Mouse (Mus musculus) megakaryocyte-erythroid progenitor cell, adult 5-6 weeks (primary cell): ENCODE data around the gene Dlx2. TPM values are rescaled to one million over a fixed set of nuclear protein-coding genes. Genes with fewer than 3 reads are reported as not detected.

ENCODE experiments used
- ATAC-seq: replicated peaks from 2 replicates; pipeline ENCODE4 v1.8.0; 2016; ENCODE audit warnings: mild to moderate bottlenecking, inconsistent platforms; ENCODE audit not compliant: severe bottlenecking, poor library complexity, low FRiP score, low TSS enrichment
- total RNA-seq, 2 experiments: library from RNA; stranded (forward) in 1 of 2; stranded (reverse) in 1 of 2; fragments of 200-1000, 215-1000 nt in 1 of 2; fragments of >200 nt in 1 of 2; fragmentation: Nextera tagmentation in 1 of 2; gene quantifications; 2 replicates each; pipeline ENCODE4 v1.2.3; 2014 to 2017

Gene Dlx2
- total RNA-seq, 2 experiments from 2014 or later = not detected

DNA sequence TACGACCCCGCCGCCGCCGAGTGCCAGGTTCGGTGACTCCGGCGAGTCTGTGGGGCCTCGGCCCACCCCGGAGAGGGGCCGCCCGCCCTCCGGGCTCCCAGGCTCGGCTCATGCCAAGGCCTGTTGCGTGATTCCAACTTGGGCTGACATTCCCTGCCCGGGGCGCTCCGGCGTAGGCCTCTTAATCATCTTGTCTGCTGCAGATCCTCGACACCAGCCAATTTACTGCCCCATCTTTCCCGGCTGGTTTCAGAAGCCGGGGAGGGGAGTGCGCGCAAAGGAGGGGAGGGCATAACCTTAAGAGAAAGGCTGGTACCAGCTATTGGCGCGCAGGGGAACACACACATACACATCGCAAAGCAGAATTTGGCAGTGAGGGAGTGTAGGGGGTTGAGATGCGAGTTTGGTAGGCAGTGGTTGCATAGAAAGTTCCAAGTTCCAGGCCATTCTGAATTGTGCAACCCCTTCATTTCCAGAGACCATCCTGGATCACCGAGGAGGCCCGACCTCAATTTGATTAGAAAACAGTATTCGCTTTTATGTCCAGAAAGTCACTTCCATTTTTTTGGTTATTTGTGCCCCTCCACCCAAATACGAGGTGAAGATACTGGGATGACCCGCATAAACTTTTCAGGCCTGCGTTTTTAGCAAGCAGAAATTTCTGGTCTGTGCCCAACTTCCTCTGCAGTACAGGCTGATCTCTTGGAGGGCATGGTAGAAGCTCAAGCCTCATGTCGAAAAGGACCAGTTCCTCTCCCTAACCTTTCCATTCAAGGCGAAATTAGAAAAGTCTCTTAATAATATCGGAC lies 4.9 kb downstream of the Dlx2 start:
- ATAC-seq = no peak

DNA sequence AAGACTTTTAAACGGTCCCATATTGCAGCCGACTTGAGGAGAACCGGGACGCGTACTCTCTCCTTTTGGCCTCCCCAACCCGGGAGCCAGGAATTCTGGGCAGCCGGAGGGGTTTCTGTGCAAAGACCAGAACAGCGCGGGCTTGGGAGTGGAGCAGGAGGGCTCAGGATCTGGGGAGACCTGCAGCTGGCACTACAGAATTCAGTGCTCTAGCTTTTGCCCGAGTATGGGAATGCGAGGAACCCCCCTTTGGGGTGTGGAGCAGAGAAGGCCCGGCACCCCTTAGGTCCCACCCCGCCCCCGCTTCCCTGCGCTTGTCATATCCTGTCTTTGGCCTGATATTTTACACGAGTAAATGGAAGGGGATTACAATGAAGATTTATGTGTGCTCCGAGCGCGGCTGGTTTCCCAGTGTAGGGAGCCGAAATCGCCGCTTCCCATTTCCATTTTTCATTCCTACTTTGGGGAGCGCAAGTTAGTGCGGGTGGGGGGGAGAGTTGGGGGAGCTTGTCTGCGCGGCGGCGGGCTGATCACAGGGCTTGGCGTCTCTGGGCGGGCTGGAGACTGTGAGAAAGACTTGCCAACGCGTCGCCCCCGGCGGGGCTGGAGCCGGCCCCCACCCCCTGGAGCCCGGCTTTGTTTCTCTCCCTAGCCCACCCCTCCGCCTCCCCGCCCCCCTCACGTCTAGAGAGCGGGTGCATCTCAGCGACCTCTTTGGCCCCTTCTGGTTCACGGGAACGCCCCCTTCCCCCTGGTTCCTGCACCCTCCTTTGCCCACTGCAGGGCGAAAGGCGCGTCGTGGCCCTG lies 5.7 kb downstream of the Dlx2 start:
- no peak for ATAC-seq

DNA sequence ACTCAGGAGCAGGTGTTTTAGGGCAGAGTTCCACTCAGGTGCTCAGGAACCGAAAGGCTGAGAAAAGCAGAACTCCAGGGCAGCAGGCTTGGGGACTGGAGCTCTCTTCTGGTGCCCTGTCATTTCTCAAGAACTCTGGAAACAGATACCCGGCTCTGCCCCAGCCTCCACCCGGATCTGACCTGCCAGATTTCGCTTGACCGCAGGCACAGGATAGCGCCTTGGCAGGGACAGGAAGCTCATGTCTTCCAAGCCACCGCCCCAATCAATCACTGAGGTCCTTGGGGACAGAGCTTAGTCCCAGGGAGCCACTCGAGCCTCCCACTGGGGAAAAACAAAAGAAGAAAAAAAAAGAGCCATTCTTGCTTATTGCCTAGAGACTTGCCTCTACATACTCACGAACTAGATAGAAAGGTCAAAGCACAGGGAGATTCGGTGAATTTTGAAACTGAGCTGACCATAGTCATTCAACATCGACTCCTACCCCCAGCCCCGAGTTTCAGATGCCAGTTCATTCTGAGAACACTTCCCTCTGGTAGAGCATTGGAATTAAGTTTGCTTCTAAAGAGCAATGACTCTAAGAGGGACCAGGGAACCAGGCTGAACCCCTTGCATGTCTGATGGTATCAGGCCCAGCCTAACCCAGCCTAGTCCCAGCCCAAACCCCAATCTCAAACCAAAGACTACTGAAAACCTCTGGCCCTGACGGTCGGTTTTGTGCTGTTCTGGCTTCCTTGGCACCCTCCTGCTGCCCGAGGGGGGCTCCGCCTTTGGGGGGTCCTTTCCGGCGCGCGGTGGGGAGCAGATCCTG lies 12.1 kb downstream of the Dlx2 start:
- ATAC-seq = no peak

DNA sequence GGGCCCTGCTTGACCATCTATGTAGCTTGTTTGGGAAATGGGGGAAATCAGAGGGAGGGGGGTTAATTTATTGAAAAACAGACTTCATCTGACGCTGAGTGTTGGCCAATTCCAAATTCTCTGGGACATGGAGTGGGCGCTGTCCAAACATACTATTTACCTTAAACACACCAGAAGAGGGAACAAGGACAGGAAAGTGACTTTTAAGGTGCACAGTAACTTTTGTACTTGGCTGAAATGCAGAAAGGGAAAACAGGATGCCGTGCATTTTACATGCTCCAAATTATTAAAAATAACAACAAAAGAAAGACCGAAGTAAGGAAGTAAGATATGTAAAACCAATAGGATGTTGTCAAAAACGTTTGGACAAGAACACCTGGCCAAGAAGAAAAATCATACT lies 13.5 kb downstream of the Dlx2 start:
- ATAC-seq = no peak

DNA sequence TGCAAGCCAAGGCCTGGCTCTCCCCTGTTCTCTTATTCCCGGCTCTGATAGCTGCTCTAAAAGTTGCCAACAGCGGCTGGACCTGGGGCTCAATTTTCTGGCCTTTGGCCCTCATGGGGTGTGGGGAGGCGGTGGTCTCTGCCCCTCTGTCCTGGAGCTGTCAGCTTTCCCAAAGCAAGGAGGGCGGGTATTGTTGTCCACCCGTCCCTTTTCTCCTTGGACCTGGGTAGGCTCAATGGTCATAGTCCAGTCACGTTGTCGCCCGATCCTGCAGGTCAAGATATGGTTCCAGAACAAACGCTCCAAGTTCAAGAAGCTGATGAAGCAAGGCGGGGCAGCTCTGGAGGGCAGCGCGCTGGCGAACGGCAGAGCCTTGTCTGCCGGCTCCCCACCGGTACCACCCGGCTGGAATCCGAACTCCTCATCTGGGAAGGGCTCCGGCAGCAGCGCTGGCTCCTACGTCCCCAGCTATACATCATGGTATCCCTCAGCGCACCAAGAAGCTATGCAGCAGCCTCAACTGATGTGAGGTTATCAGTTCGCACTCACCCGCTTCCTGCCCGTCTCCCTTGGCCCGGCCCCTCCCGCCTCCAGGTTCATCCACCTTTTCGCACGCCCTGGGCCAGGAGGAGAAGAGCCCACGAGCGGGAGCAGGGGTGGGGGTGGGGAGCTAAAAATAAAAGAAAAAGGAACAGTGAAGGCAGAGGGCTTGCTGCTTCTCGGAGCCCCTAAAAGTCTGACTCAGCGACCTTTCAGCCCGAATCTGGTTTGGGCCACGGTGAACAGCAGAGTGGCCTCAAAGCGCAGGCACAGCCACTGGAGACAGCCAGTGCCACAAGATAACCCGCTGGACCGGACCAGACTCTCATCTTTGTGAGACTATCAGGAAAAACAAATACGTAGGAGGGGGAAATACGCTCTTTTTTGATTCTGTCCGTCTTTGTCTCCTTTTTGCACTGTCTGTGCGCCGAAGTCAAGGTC lies 14.3 kb downstream of the Dlx2 start:
- ATAC-seq = no peak

DNA sequence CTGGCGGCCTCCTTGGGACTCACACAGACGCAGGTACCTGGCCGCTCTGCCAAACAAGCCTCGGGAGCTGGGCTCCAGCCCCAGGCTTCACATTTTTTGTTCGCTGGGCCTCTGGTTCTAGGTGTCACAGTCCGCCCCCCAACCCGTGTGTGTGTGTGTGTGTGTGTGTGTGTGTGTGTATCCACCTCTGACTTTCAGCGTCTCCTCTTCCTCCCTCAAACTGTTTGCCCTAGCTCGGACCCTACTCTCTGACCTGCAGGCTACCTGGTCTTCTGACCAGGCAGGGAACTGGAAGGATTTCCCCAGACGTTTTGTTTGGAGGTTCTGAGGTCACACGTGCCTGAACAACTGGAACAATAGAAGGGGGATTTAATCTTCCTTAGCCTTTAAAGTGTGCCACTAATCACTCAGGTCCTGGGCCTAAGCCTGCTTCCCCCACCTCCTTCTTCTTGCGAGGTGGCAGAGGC lies 15.4 kb downstream of the Dlx2 start:
- no peak for ATAC-seq

DNA sequence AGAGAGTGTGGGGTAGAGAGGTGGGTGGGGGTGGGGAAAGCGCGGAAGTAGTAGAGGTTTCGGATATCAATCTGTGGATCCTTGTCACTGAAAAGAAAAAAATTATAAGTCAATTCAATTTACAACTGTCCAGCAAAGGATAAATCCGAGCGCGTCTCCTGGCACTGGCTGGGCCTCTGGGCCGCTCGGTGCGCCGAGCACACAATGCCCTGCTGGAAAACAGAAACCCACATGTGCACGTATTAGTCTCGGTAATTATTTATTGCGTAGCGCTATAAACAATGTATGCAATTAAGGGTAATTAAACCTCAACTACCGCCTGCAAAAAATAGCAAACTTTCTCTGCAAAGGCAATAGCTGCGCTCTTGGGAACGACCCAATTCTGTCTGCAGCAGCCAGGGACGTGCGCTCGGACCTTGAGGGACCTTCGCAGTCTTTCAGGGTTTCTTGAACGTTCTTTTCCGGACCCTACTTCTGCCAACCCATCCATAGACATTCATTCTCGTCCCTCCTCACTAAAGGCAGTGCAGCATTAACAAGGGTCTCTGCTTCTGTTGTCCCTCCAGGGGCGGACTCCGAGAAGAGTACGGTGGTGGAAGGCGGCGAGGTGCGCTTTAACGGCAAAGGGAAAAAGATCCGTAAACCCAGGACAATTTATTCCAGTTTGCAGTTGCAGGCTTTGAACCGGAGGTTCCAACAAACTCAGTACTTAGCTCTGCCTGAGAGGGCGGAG lies 16.0 kb downstream of the Dlx2 start:
- no peak for ATAC-seq

DNA sequence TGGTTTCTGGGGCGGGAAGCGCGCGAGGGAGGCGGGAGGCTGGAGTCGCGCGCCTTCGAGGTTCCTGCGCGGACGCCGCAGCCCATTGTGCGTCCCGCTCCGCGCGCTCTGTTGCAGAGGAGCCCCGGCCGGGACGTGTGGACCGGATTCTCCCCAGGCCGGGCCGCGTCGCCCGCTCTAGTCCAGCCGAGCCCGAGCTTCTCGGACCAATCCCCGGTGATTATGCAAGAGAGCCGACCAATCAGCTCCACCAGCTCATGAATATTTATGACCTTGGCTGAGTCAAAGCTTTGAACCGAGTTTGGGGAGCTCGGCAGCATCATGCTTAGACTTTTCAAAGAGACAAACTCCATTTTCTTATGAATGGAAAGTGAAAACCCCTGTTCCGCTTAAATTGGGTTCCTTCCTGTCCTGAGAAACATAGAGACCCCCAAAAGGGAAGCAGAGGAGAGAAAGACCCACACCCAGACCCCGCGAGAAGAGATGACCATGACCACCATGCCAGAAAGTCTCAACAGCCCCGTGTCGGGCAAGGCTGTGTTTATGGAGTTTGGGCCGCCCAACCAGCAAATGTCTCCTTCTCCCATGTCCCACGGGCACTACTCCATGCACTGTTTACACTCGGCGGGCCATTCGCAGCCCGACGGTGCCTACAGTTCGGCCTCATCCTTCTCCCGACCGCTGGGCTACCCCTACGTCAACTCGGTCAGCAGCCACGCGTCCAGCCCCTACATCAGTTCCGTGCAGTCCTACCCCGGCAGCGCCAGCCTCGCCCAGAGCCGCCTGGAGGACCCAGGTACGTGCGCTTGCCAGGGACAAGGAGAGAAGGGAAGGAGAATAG lies 16.8 kb downstream of the Dlx2 start:
- ATAC-seq = peak; percentile 82

DNA sequence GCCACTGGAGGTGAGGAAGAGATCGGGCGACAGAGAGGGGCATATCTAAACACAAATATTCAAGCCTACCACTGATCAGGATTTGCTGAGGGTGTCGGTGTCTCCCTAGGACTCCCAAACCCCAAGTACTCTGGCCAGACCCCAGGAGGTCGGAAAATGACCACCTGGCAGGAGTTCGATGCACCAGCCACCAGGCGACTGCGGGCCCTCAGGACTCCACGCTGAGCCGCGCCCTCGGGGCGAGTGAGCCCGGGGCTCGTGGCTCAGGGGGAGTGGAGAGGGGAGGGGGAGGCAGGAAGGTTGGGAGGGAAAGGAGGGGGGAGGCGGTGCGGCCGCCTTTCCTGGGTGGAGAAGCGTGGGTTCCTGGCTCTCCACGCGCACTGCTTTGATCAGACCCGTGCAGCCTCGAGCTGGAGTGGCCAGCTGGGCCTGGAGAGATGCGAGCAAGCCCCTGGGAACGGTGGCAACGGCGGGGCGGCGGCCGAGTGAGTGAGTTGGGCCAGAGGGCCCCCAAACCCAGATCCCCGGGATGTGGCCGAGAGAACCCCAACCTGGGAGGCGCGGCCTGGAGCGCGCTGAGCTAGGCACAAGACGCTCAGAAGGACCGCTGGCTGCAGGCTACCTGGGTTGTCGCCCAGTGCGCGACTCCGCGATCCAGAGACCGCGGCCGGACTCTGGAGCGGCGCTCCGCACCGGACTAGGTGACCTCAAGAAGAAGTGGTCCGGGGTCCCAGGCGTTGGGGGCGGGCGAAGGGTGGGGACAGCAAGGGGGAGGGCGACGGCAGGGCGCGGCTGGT lies 17.6 kb downstream of the Dlx2 start:
- ATAC-seq = no peak

DNA sequence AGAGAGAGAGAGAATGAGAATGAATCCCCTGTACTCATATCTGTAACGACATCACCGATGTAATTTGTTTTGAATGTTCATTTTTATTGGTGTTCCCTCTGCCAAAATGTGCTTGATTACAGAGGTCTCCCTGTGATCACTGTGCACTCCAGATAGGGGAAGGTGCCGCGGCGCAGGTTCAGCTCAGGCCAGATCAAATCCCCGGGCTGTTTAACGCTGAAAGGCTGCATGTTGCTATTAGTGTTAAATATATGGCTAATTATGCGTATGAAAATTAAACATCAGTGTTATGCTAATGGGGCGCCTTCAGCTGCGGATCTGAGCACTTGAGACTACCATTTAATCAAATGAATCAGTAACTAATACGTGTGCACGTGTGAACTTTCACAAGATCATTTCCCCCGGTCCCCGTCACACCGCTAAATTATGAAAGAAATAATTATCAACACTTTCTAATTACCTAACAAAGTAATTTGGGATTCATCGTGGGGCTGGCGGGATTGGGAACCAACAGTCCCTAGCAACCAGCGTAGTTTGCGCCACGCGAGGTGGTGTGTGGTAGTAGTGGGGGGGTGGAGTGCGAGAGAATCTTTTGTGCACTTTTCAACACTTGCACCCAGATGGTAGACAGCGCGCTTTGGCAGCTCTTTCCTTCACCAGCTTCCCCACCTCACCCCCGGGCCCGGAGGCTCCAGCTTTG lies 18.4 kb downstream of the Dlx2 start, which contains the start of gene Dlx1:
Gene Dlx1 (plus strand): TSS at position 100 of the 700 bp plus-strand sequence.
- no peak for ATAC-seq

DNA sequence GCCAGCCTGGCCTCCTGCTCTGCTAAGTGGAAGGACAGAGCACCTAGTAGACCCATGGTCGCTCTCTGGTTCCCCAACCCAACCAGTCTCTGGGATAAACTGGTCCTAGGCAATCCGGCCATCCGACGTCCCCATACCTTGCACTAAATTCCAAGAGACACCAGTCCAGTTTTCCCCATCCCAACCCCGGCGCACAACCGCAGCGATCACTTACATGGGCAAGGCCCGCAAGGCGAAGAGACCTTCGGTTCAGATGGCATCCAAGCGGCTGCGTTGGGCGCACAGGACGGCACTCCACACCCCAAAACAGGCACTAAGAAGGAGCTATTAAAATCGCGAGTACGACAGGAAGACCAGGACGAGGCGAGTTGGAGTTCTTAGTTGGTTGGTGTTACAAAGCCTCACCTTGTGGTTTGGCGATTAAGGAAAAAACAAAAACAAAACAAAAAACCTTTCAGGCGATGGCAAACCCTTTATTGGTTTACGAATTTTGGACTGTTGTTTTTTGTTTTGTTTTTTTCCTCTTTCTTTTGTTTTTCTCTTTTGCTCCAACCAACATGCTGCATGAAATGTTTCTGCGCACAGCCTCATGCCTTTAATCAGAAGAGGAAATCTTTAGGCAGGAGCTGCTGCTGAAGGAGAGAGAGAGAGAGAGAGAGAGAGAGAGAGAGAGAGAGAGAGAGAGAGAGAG lies 19.1 kb downstream of the Dlx2 start:
- no peak for ATAC-seq

DNA sequence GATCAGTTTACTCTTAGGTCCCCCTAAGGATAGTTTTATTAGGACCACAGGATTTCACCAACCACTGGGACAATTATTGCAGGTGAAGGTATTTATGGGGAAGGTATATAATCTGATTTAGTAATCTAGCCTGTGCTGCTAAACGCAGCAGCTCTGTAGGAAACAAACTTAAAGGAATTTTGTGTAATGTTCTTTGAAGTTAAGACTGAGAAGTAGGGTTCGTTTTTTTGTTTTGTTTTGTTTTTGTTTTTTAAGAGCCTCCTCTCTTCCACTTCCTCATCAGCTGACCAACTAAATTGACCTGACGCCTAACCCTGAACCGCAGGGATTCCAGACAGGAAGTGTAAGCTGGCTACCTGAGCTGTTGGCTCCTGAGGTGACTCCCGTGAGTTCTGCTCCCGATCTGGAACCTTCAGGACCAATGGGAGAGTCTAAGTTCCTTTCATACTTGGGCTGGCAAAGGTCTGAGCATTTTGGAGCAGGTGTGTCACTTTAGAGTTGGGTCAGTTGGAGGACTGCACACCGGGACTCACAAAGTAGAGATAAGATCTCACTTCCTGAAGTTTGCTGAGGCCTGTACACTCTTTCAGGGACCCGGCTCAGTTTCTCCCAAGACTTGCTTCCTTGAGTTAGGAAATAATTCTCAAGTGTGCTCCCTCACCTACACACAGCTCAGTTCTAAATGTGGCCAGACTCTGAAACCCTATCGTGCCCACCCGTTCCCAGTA lies 19.8 kb downstream of the Dlx2 start:
- ATAC-seq = no peak

DNA sequence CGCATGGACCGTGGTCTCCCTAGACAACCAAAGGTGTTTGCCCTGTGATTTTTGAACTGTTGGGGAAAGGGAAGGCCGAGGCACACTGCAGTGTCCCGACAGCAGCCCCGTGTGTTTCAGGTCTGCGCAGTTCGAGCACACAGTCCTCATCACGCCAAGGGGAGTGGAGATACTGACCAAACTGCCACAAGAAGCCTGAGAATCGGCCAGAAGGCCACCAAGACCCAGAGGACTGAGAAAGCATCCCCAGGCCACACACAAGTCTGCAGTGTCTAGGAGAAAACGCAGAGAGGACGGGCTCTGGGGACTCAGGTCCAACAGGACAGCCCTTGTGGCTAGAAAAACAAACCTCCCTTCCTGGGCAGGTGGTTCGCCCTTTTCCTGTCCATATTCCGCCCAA lies 21.8 kb downstream of the Dlx2 start:
- ATAC-seq = no peak

DNA sequence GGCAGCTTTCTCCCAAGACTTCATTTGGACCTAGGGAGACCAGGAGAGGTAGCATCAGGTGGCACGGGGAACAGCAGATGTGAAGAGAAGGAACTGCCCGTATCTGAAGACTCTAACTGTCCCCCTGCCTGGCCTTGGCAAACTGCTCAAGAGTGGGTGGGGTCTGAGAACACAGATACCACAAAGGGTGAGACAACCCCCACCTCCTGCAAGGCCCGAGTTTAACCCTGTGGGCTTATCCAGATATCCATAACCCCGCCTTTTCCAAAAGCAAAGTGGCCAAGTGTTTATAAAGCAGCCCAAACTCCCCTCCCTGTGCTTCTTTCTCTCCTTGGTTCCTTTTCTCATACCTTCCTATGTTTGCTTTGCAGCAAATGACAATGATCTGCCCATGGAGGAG lies 23.1 kb downstream of the Dlx2 start:
- ATAC-seq = no peak

DNA sequence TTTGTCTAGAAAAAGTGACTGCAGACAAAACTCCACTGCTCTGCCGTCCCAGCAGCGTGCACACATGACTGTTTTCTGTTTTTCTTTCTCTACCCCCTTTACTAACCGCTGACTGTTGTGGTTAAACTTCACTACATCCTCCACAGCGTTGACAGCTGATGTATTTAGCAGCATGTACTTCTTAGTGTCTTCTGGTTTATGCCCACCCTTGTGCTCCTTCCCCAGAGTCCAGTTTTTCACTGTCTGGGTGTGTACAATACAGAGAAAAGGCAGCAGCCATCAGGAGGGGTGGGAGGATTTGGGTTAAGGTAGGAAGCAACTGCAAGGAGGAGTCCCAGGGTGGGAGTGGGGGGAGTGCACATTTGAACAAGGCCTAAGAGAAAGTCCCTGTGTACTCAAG lies 23.7 kb downstream of the Dlx2 start:
- ATAC-seq = no peak
